Mouse (Mus musculus): ENCODE results near the gene Prkar1b. TPM values are rescaled to one million over a fixed set of nuclear protein-coding genes. Genes with fewer than 3 reads are reported as not detected.

Prkar1b gene
- polyA plus RNA-seq, 1 experiment: 3.6 TPM

GRCm38 (mm10) chr5:138996322-138997073, 153.3 kb downstream of the Prkar1b start:
- H3K27ac ChIP-seq (ENCODE audit: control insufficient read depth, insufficient read depth, low read length): no peak overlapping the region
- DNase-seq: no peak
- peak overlapping the region; percentile 8; the same call in 1 of the 2 replicates for H3K4me3 ChIP-seq (ENCODE audit: control insufficient read depth, insufficient read depth, low read length)
- H3K4me1 ChIP-seq (replicated peaks; ENCODE audit: control insufficient read depth, insufficient read depth, low read length): 0 out of 2 replicates have a peak, but pooled peaks cover 5% of the 10 kb centered on the region
- peaks cover 39% of the 10 kb centered on the region for H3K27me3 ChIP-seq (ENCODE audit: control insufficient read depth, insufficient read depth, low read length)
- no peaks in the 10 kb centered on the region for H3K36me3 ChIP-seq (ENCODE audit: control insufficient read depth, insufficient read depth, low read length)
- TF ChIP-seq POLR2A (IDR thresholded peaks at IDR 0.05; ENCODE audit: control insufficient read depth, extremely low read depth, insufficient read depth, low read length, poor library complexity) (no peak), CTCF (IDR thresholded peaks at IDR 0.05; ENCODE audit: borderline replicate concordance, control insufficient read depth, extremely low read depth, insufficient read depth, low read length, poor library complexity) (no peak)
- 24% methylated on average over 24 of the region's 24 CpGs for WGBS

- Histone ChIP-seq H3K27me3 (ENCODE audit: control insufficient read depth, insufficient read depth, low read length) (peaks cover 39% of the 10 kb centered on the region), H3K4me1 (replicated peaks; ENCODE audit: control insufficient read depth, insufficient read depth, low read length) (0 out of 2 replicates have a peak, but pooled peaks cover 5% of the 10 kb centered on the region), H3K36me3 (ENCODE audit: control insufficient read depth, insufficient read depth, low read length) (no peaks in the 10 kb centered on the region), H3K4me3 (ENCODE audit: control insufficient read depth, insufficient read depth, low read length) (peak overlapping the region; percentile 8), H3K27ac (ENCODE audit: control insufficient read depth, insufficient read depth, low read length) (no peak overlapping the region)
- no peak for TF ChIP-seq CTCF (IDR thresholded peaks at IDR 0.05; ENCODE audit: borderline replicate concordance, control insufficient read depth, extremely low read depth, insufficient read depth, low read length, poor library complexity)
- no peak for TF ChIP-seq POLR2A (IDR thresholded peaks at IDR 0.05; ENCODE audit: control insufficient read depth, extremely low read depth, insufficient read depth, low read length, poor library complexity)
- peak; percentile 11 for DNase-seq
- WGBS: under 1% methylated on average over 51 of the region's 52 CpGs
Measured at GRCm38 (mm10) chr5:138995721-138996311, 154.0 kb downstream of the Prkar1b start.

GRCm38 (mm10) chr5:138994786-138995720, 154.7 kb downstream of the Prkar1b start:
- TF ChIP-seq POLR2A (IDR thresholded peaks at IDR 0.05; ENCODE audit: control insufficient read depth, extremely low read depth, insufficient read depth, low read length, poor library complexity) (no peak), CTCF (IDR thresholded peaks at IDR 0.05; ENCODE audit: borderline replicate concordance, control insufficient read depth, extremely low read depth, insufficient read depth, low read length, poor library complexity) (no peak)
- Histone ChIP-seq H3K27me3 (ENCODE audit: control insufficient read depth, insufficient read depth, low read length) (peaks cover 36% of the 10 kb centered on the region), H3K4me1 (replicated peaks; ENCODE audit: control insufficient read depth, insufficient read depth, low read length) (0 out of 2 replicates have a peak, but pooled peaks cover 5% of the 10 kb centered on the region), H3K27ac (ENCODE audit: control insufficient read depth, insufficient read depth, low read length) (no peak overlapping the region), H3K4me3 (ENCODE audit: control insufficient read depth, insufficient read depth, low read length) (peak overlapping the region; percentile 34), H3K36me3 (ENCODE audit: control insufficient read depth, insufficient read depth, low read length) (no peaks in the 10 kb centered on the region)
- 8% methylated on average over 118 of the region's 127 CpGs for WGBS
- DNase-seq: peak; percentile 18

- H3K27me3 ChIP-seq (ENCODE audit: control insufficient read depth, insufficient read depth, low read length): peaks cover 31% of the 10 kb centered on the region
- H3K36me3 ChIP-seq (ENCODE audit: control insufficient read depth, insufficient read depth, low read length): no peaks in the 10 kb centered on the region
- WGBS: 2% methylated on average over 48 of the region's 48 CpGs
- DNase-seq: no peak
- 0 out of 2 replicates have a peak, but pooled peaks cover 5% of the 10 kb centered on the region for H3K4me1 ChIP-seq (replicated peaks; ENCODE audit: control insufficient read depth, insufficient read depth, low read length)
- TF ChIP-seq POLR2A (IDR thresholded peaks at IDR 0.05; ENCODE audit: control insufficient read depth, extremely low read depth, insufficient read depth, low read length, poor library complexity) (no peak), CTCF (IDR thresholded peaks at IDR 0.05; ENCODE audit: borderline replicate concordance, control insufficient read depth, extremely low read depth, insufficient read depth, low read length, poor library complexity) (no peak)
- peak overlapping the region; percentile 34 for H3K4me3 ChIP-seq (ENCODE audit: control insufficient read depth, insufficient read depth, low read length)
- no peak overlapping the region for H3K27ac ChIP-seq (ENCODE audit: control insufficient read depth, insufficient read depth, low read length)
Measured at GRCm38 (mm10) chr5:138994108-138994785, 155.6 kb downstream of the Prkar1b start.

- no peak overlapping the region for H3K27ac ChIP-seq (ENCODE audit: control insufficient read depth, insufficient read depth, low read length)
- H3K36me3 ChIP-seq (ENCODE audit: control insufficient read depth, insufficient read depth, low read length): no peaks in the 10 kb centered on the region
- H3K4me3 ChIP-seq (ENCODE audit: control insufficient read depth, insufficient read depth, low read length): peak overlapping the region; percentile 19; the same call in 1 of the 2 replicates
- 0 out of 2 replicates have a peak, but pooled peaks cover 5% of the 10 kb centered on the region for H3K4me1 ChIP-seq (replicated peaks; ENCODE audit: control insufficient read depth, insufficient read depth, low read length)
- TF ChIP-seq POLR2A (IDR thresholded peaks at IDR 0.05; ENCODE audit: control insufficient read depth, extremely low read depth, insufficient read depth, low read length, poor library complexity): no peak
- no peak for TF ChIP-seq CTCF (IDR thresholded peaks at IDR 0.05; ENCODE audit: borderline replicate concordance, control insufficient read depth, extremely low read depth, insufficient read depth, low read length, poor library complexity)
- 3% methylated on average over 40 of the region's 40 CpGs for WGBS
- DNase-seq: no peak
- H3K27me3 ChIP-seq (ENCODE audit: control insufficient read depth, insufficient read depth, low read length): peaks cover 31% of the 10 kb centered on the region
Measured at GRCm38 (mm10) chr5:138993371-138994107, 156.3 kb downstream of the Prkar1b start.

All from thymus, adult 2 months (tissue).